Mouse (Mus musculus) cerebellum, adult 2 months (tissue): ENCODE results near the gene Tmem106c.

Source experiments
- CTCF ChIP-seq: fragments of 200-500 bp; IDR thresholded peaks from 2 replicates; pipeline ENCODE4 v1.5.1; 2011; ENCODE audit warnings: low read depth, mild to moderate bottlenecking, control low read depth, low read length, moderate library complexity, borderline replicate concordance; ENCODE audit not compliant: insufficient read depth
- POLR2A ChIP-seq: fragments of 200-500 bp; IDR thresholded peaks from 2 replicates; pipeline ENCODE4 v1.6.1; 2011; ENCODE audit warnings: low read length, control low read depth, borderline replicate concordance; ENCODE audit not compliant: insufficient read depth

DNA sequence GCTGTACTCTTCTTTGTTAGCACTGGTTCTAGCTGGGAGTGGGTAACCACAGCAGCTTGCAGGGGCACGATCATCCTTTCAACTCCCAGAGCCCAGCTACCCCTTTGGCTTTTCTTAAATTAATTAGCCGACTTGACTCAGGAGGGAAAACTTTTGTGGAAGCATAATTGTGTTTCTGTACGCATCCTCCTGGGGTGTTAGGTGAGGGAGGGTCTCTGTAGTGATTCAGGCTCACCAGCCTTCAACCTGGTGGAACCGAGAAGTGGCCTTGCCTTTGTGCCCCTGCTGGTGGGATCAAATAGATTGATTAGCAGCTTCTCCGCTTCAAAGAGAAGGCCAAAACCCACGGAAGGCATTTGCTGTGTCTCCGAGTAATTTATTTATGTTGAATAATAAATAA lies 36.0 kb downstream of the Tmem106c start:
- TF ChIP-seq CTCF = no peak
- no peak for TF ChIP-seq POLR2A
